Mouse (Mus musculus) brain, embryonic 14.5 days (tissue): ENCODE measurements around the gene Hist1h1a.
"Not testable (repeated sequence)": the region's sequence is repeated elsewhere in the genome, so short reads cannot be mapped to it uniquely, and the experiment has no call there.

Experiments
- CTCF ChIP-seq: fragments of 200-500 bp; IDR thresholded peaks from 2 replicates; pipeline ENCODE4 v1.5.1; 2012; ENCODE audit warnings: inconsistent platforms, mild to moderate bottlenecking, moderate library complexity, borderline replicate concordance; ENCODE audit not compliant: insufficient read depth, insufficient read length; ENCODE audit errors: extremely low read depth
- POLR2A ChIP-seq: fragments of 200-500 bp; IDR thresholded peaks from 2 replicates; pipeline ENCODE4 v1.6.1; 2012; ENCODE audit warnings: mild to moderate bottlenecking, inconsistent platforms, borderline replicate concordance; ENCODE audit not compliant: poor library complexity, insufficient read depth, insufficient read length, severe bottlenecking; ENCODE audit errors: extremely low read depth

DNA sequence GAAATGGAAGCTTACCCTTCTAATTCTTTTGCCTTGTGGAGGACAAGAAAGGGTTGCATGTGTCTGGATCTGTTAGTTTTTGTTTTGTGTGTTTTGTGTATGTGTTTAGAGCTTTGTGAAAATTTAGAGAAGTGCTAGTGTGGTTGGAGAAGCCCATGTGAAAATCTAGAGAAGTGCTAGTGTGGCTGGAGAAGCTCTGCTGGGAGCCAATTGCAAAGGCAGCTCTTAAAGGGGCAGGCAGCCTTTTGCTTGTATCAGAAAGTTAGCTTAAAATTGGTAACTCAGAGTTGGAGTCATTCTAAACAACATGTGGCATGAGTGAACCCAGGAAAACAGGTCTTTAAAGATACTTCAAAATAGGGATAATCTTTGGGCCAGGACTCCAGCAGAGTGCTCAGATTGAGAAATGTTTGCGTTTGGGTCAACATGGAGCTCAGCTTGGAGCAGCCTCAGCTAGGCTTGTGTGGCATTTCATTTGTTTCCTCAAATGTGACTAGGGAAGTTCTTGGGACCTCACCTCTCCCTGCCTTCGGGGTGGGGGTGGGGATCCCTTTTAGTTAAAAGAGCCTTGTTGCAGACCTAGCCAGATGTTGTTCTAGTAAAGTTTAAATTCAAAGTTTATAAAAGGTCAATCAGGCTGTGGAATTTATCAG, 45.7 kb upstream of the Hist1h1a start:
- TF ChIP-seq CTCF, POLR2A: not testable (repeated sequence)
